Mouse (Mus musculus) left cerebral cortex, postnatal 4 days (tissue): ENCODE results near the gene Fam222a. TPM values are rescaled to one million over a fixed set of nuclear protein-coding genes. Genes with fewer than 3 reads are reported as not detected.

Experiments
- DNase-seq: peaks from one replicate; pipeline ENCODE4 v3.0.0-alpha.2; 2022
- intact Hi-C: fragments of 180-260 bp; cut with DNase I; formaldehyde crosslinking; loops from one replicate; pipeline ENCODE4 v1.15.1; 2025
- total RNA-seq, 2 experiments: library from RNA; stranded (reverse); gene quantifications; 2 replicates each; pipeline ENCODE4 v1.2.3; 2021

Fam222a gene
- total RNA-seq, 2 experiments from 2014 or later = 8.7 to 10.4 TPM

- no peak for DNase-seq
- intact Hi-C loops = no loop called here
Measured at GRCm38 (mm10) chr5:114648728-114649311, 81.0 kb downstream of the Fam222a start.

GRCm38 (mm10) chr5:114651002-114651401 is 83.2 kb downstream of the Fam222a start:
- no peak for DNase-seq
- intact Hi-C loops = no loop called here

- intact Hi-C loops = no loop called here
- no peak for DNase-seq
Measured at GRCm38 (mm10) chr5:114651449-114651848, 83.6 kb downstream of the Fam222a start.

GRCm38 (mm10) chr5:114653656-114654437 is 86.0 kb downstream of the Fam222a start:
- intact Hi-C loops = no loop called here
- DNase-seq = no peak

- no peak for DNase-seq
- intact Hi-C loops = no loop called here
Measured at GRCm38 (mm10) chr5:114655721-114656120, 87.9 kb downstream of the Fam222a start.

- no peak for DNase-seq
- intact Hi-C loops = no loop called here
Measured at GRCm38 (mm10) chr5:114656305-114656704, 88.5 kb downstream of the Fam222a start.

- intact Hi-C loops = no loop called here
- DNase-seq = no peak
Measured at GRCm38 (mm10) chr5:114657426-114657825, 89.6 kb downstream of the Fam222a start.

- DNase-seq = no peak
- intact Hi-C loops = no loop called here
Measured at GRCm38 (mm10) chr5:114658255-114658654, 90.4 kb downstream of the Fam222a start, which contains the start of gene Trpv4. TSS of gene Trpv4 (minus strand) at chr5:114658421.

GRCm38 (mm10) chr5:114661029-114661428 is 93.2 kb downstream of the Fam222a start:
- no peak for DNase-seq
- intact Hi-C loops = no loop called here

Other genes with a start within 250 kb of the Fam222a start
- 10 to 100 TPM; 61.6 to 63.0 TPM for gene Kctd10, start 187.5 kb upstream of the Fam222a start, total RNA-seq
- 10 to 100 TPM; 67.7 to 68.4 TPM for gene Ube3b, start 187.4 kb upstream of the Fam222a start, total RNA-seq
- 10 to 100 TPM; 26.8 to 28.8 TPM for gene Mmab, start 124.0 kb upstream of the Fam222a start, total RNA-seq
- 10 to 100 TPM; 72.5 to 75.3 TPM for gene Mvk, start 123.7 kb upstream of the Fam222a start, total RNA-seq
- 1 to 10 TPM in 1 of 2 experiments, under 1 TPM in 1; 0.64 to 1.1 TPM for gene Trpv4, start 90.4 kb downstream of the Fam222a start, total RNA-seq
- gene Gltp, start 123.0 kb downstream of the Fam222a start, total RNA-seq = 10 to 100 TPM; 15.3 to 16.8 TPM
- gene Tchp, start 139.7 kb downstream of the Fam222a start, total RNA-seq = 10 to 100 TPM; 12.7 to 14.6 TPM
- 10 to 100 TPM; 42.5 to 42.9 TPM for gene Ankrd13a, start 206.7 kb downstream of the Fam222a start, total RNA-seq
- 10 to 100 TPM; 58.3 to 59.1 TPM for gene Git2, start 207.5 kb downstream of the Fam222a start, total RNA-seq